Comparison of ENCODE assay signal across 15 mouse cellular contexts in genomic region chr1:160035561-160035960, GRCm38 (mm10). TPM values are rescaled to one million over a fixed set of nuclear protein-coding genes. Genes with fewer than 3 reads are reported as not detected.
DNase-seq lines count a peak whose midpoint lies in the region.
"Had no signal": no experiment of that assay in that cellular context is flagged by ENCODE, and none has a peak within 500 bp of the region (broad histone marks: within the 10 kb centered on the region; RNA-seq: fewer than 3 reads in every experiment).

No protein-coding gene starts in this region.

- H3K9me3 ChIP-seq in heart, embryonic 10.5 days = no peaks in the 10 kb centered on the region
- H3K9me3 ChIP-seq: embryonic facial prominence, embryonic 12.5 days; forebrain, embryonic 15.5 days; hindbrain, embryonic 12.5 days had no signal

- H3K4me1 ChIP-seq in heart, embryonic 10.5 days = peaks cover 6% of the 10 kb centered on the region; the same call in 1 of the 2 replicates
- H3K4me1 ChIP-seq: embryonic facial prominence, embryonic 12.5 days; forebrain, embryonic 15.5 days; hindbrain, embryonic 12.5 days had no signal

- H3K27ac ChIP-seq in heart, embryonic 10.5 days = no peak overlapping the region
- H3K27ac ChIP-seq: embryonic facial prominence, embryonic 12.5 days; forebrain, embryonic 15.5 days; hindbrain, embryonic 12.5 days had no signal

- WGBS in heart, embryonic 10.5 days = 59% methylated on average over 3 of the region's 3 CpGs

- H3K4me3 ChIP-seq in heart, embryonic 10.5 days = no peak overlapping the region
- H3K4me3 ChIP-seq: embryonic facial prominence, embryonic 12.5 days; forebrain, embryonic 15.5 days; hindbrain, embryonic 12.5 days had no signal

- DNase-seq in heart, adult 11 months = peak; percentile 94
- DNase-seq in heart, embryonic 10.5 days (ENCODE audit: low spot score) = no peak
- DNase-seq in lung, postnatal 14 days = peak; percentile 46
- no peak for DNase-seq in lung, postnatal 4 days
- DNase-seq in naive thymus-derived CD4-positive, alpha-beta T cell, adult 2 months (ENCODE audit: low read depth) = peak; percentile 19
- no peak for DNase-seq in adrenal gland, postnatal 14 days
- DNase-seq: adrenal gland, postnatal 10 days; cerebellum, adult 11-12 months; cerebellum, adult 9-10 months; cerebellum, postnatal 25 days; heart, postnatal 4 days had no signal

- H3K36me3 ChIP-seq in heart, embryonic 10.5 days = no peaks in the 10 kb centered on the region
- H3K36me3 ChIP-seq: embryonic facial prominence, embryonic 12.5 days; forebrain, embryonic 15.5 days; hindbrain, embryonic 12.5 days had no signal

- H3K27me3 ChIP-seq in heart, embryonic 10.5 days (ENCODE audit: insufficient read depth, poor library complexity, severe bottlenecking) = no peaks in the 10 kb centered on the region
- H3K27me3 ChIP-seq: CH12.LX; embryonic facial prominence, embryonic 12.5 days; forebrain, embryonic 15.5 days; hindbrain, embryonic 12.5 days had no signal

RNA-seq across cellular contexts. Expression of gene 4930523C07Rik, which starts 8.6 kb away (rescaled TPM):
- polyA plus RNA-seq in heart, embryonic 10.5 days (2016; fragmentation: Nextera tagmentation; extraction: Ambion mirVana) = 10.2 and 15.4 TPM in 2 replicates
- 24.5 and 39.8 TPM in 2 replicates for total RNA-seq in adrenal gland, postnatal 14 days (2021)

Comparison
In these comparisons a context has a peak if more than half of its experiments do, and no peak if none do; other contexts are left out.
1. DNase-seq: peak in heart, adult 11 months (single experiment), lung, postnatal 14 days (single experiment) and naive thymus-derived CD4-positive, alpha-beta T cell, adult 2 months (single experiment); none in heart, embryonic 10.5 days (single experiment), lung, postnatal 4 days (0 of 2) and adrenal gland, postnatal 14 days (single experiment).